Mouse (Mus musculus) T-helper 2 cell (primary cell): ENCODE results near the gene Sdsl.

Source experiments
- in situ Hi-C: fragments of 300-600 bp; cut with MboI, MseI; formaldehyde crosslinking; loops from one replicate; pipeline ENCODE4 v1.15.1; 2025; ENCODE audit warnings: high pct_unique_total_duplicates

Gene Sdsl

GRCm38 (mm10) chr5:120429692-120430091 lies 42.9 kb downstream of the Sdsl start:
- in situ Hi-C loops: no loop called here

- in situ Hi-C loops: no loop called here
Measured at GRCm38 (mm10) chr5:120428990-120429389, 43.6 kb downstream of the Sdsl start.

GRCm38 (mm10) chr5:120428189-120428838 lies 44.3 kb downstream of the Sdsl start:
- in situ Hi-C loops: no loop called here

- in situ Hi-C loops: no loop called here
Measured at GRCm38 (mm10) chr5:120427451-120427938, 45.1 kb downstream of the Sdsl start.

- in situ Hi-C loops: no loop called here
Measured at GRCm38 (mm10) chr5:120426572-120426971, 46.0 kb downstream of the Sdsl start.

- in situ Hi-C loops: no loop called here
Measured at GRCm38 (mm10) chr5:120425711-120426110, 46.9 kb downstream of the Sdsl start.

GRCm38 (mm10) chr5:120424657-120425056 lies 48.0 kb downstream of the Sdsl start:
- in situ Hi-C loops: no loop called here

- in situ Hi-C loops: no loop called here
Measured at GRCm38 (mm10) chr5:120424039-120424438, 48.6 kb downstream of the Sdsl start.

- in situ Hi-C loops: no loop called here
Measured at GRCm38 (mm10) chr5:120420106-120420505, 52.5 kb downstream of the Sdsl start.

GRCm38 (mm10) chr5:120413436-120413835 lies 59.2 kb downstream of the Sdsl start:
- in situ Hi-C loops: no loop called here

- in situ Hi-C loops: no loop called here
Measured at GRCm38 (mm10) chr5:120409385-120410378, 62.9 kb downstream of the Sdsl start.

GRCm38 (mm10) chr5:120408933-120409332 lies 63.7 kb downstream of the Sdsl start:
- in situ Hi-C loops: no loop called here
